Mouse (Mus musculus): ENCODE data around the gene Rpl13. TPM values are rescaled to one million over a fixed set of nuclear protein-coding genes. Genes with fewer than 3 reads are reported as not detected.

The Rpl13 gene
- total and polyA plus RNA-seq, 3 experiments, result 1,306 to 3,113 TPM; not detected in 1

GRCm38 (mm10) chr8:123065214-123066100 is 36.7 kb upstream of the Rpl13 start (continued):
- peak; percentile 86 for TF ChIP-seq ZMIZ1 (IDR thresholded peaks at IDR 0.05; ENCODE audit: low read depth, low read length)
- peak; percentile 96 for TF ChIP-seq NELFE (IDR thresholded peaks at IDR 0.05; ENCODE audit: low read depth, low read length)
- no peak for TF ChIP-seq GABPA (IDR thresholded peaks at IDR 0.05; ENCODE audit: low read depth, low read length)
- TF ChIP-seq MYC (IDR thresholded peaks at IDR 0.05; ENCODE audit: low read depth, low read length), result peak; percentile 54
- peak; percentile 42; the same call in 1 of the 2 replicates for TF ChIP-seq TCF12 (IDR thresholded peaks at IDR 0.05; ENCODE audit: low read depth, low read length)
- no peak for TF ChIP-seq JUND (IDR thresholded peaks at IDR 0.05; ENCODE audit: low read depth, low read length)
- peak; percentile 88 for TF ChIP-seq MXI1 (IDR thresholded peaks at IDR 0.05; ENCODE audit: low read depth, low read length)
- TF ChIP-seq UBTF (IDR thresholded peaks at IDR 0.05; ENCODE audit: borderline replicate concordance, insufficient read depth, low read depth, low read length), result no peak
- peak; percentile 2; the same call in 1 of the 2 replicates for TF ChIP-seq RAD21 (IDR thresholded peaks at IDR 0.05; ENCODE audit: low read depth, low read length)
- TF ChIP-seq USF1 (IDR thresholded peaks at IDR 0.05; ENCODE audit: low read depth, low read length), result no peak
- TF ChIP-seq POLR2A (IDR thresholded peaks at IDR 0.05; ENCODE audit: control insufficient read depth in 1 of 2, insufficient read depth in 1 of 2, low read depth in 1 of 2, low read length in 2 of 2, poor library complexity in 1 of 2), result peak; percentile 96 to 98; a peak in 3 of 4 replicates
- no peak for TF ChIP-seq TAL1 (IDR thresholded peaks at IDR 0.05; ENCODE audit: low read length)
- peak; percentile 68; the same call in 1 of the 2 replicates for TF ChIP-seq KAT2A (conservative IDR thresholded peaks at IDR 0.05; ENCODE audit: low read depth, low read length)
- TF ChIP-seq SIN3A (IDR thresholded peaks at IDR 0.05; ENCODE audit: low read length), result peak; percentile 78
- TF ChIP-seq ZC3H11A (IDR thresholded peaks at IDR 0.05; ENCODE audit: low read depth, low read length), result no peak
- TF ChIP-seq TBP (IDR thresholded peaks at IDR 0.05; ENCODE audit: low read depth, low read length), result peak; percentile 77

GRCm38 (mm10) chr8:123066101-123066683 is 36.0 kb upstream of the Rpl13 start:
- TF ChIP-seq MEF2A (IDR thresholded peaks at IDR 0.05; ENCODE audit: extremely low read depth, insufficient replicate concordance, low read depth, low read length, poor library complexity, severe bottlenecking) (no peak), SMC3 (IDR thresholded peaks at IDR 0.05; ENCODE audit: low read depth, low read length) (peak; percentile 39), KAT2A (conservative IDR thresholded peaks at IDR 0.05; ENCODE audit: low read depth, low read length) (no peak), SIN3A (IDR thresholded peaks at IDR 0.05; ENCODE audit: low read length) (no peak), CHD1 (IDR thresholded peaks at IDR 0.05; ENCODE audit: low read depth, low read length) (no peak), CHD2 (IDR thresholded peaks at IDR 0.05; ENCODE audit: low read length) (no peak), POLR2AphosphoS2 (IDR thresholded peaks at IDR 0.05; ENCODE audit: low read length) (no peak), TCF12 (IDR thresholded peaks at IDR 0.05; ENCODE audit: low read depth, low read length) (no peak), TAL1 (IDR thresholded peaks at IDR 0.05; ENCODE audit: low read length) (no peak), USF1 (IDR thresholded peaks at IDR 0.05; ENCODE audit: low read depth, low read length) (no peak), TBP (IDR thresholded peaks at IDR 0.05; ENCODE audit: low read depth, low read length) (no peak), EP300 (IDR thresholded peaks at IDR 0.05; ENCODE audit: low read depth in 1 of 2, low read length in 2 of 2) (no peak), RAD21 (IDR thresholded peaks at IDR 0.05; ENCODE audit: low read depth, low read length) (peak; percentile 22; the same call in 1 of the 2 replicates), MAFK (IDR thresholded peaks at IDR 0.05; ENCODE audit: borderline replicate concordance, low read depth, low read length) (no peak), ZNF384 (IDR thresholded peaks at IDR 0.05; ENCODE audit: low read depth, low read length) (no peak), GATA1 (IDR thresholded peaks at IDR 0.05; ENCODE audit: low read depth, low read length) (no peak), ZC3H11A (IDR thresholded peaks at IDR 0.05; ENCODE audit: low read depth, low read length) (no peak), CTCF (IDR thresholded peaks at IDR 0.05 in 2 of 3, conservative IDR thresholded peaks at IDR 0.05 in 1 of 3; ENCODE audit: control insufficient read depth in 1 of 3, insufficient read depth in 1 of 3, low read depth in 2 of 3, low read length in 3 of 3, poor library complexity in 1 of 3, severe bottlenecking in 1 of 3) (peak in 2 of 3 experiments; percentile 21 to 41; a peak in 3 of 6 replicates), NELFE (IDR thresholded peaks at IDR 0.05; ENCODE audit: low read depth, low read length) (no peak), NRF1 (IDR thresholded peaks at IDR 0.05; ENCODE audit: insufficient read depth, low read depth, low read length, poor library complexity, severe bottlenecking) (no peak), ETS1 (IDR thresholded peaks at IDR 0.05; ENCODE audit: low read depth, low read length) (no peak), POLR2A (IDR thresholded peaks at IDR 0.05; ENCODE audit: control insufficient read depth in 1 of 2, insufficient read depth in 1 of 2, low read depth in 1 of 2, low read length in 2 of 2, poor library complexity in 1 of 2) (peak in 1 of 2 experiments; percentile 6; a peak in 1 of 4 replicates), HCFC1 (IDR thresholded peaks at IDR 0.05; ENCODE audit: low read depth, low read length) (no peak)
- H3K27me3 ChIP-seq (ENCODE audit: control insufficient read depth in 1 of 2, insufficient read depth in 2 of 2, low read length in 2 of 2), result no peaks in the 10 kb centered on the region
- peaks cover 30% of the 10 kb centered on the region for H3K79me2 ChIP-seq (ENCODE audit: control insufficient read depth, insufficient read depth, low read length, poor library complexity)
- no peaks in the 10 kb centered on the region for H3K9me3 ChIP-seq (replicated peaks; ENCODE audit: insufficient read depth, low read length)
- H3K27ac ChIP-seq (ENCODE audit: control insufficient read depth, low read depth, low read length), result peak overlapping the region; percentile 88
- H3K4me1 ChIP-seq (ENCODE audit: control insufficient read depth in 1 of 2, insufficient read depth in 2 of 2, low read length in 2 of 2), result peaks cover 0 to 12% of the 10 kb centered on the region in 2 experiments; a peak in 3 of 4 replicates
- H3K9ac ChIP-seq (ENCODE audit: control insufficient read depth, low read depth, low read length, poor library complexity, severe bottlenecking), result peak overlapping the region; percentile 93
- peak overlapping the region; percentile 91 to 97 for H3K4me3 ChIP-seq (ENCODE audit: control insufficient read depth in 1 of 2, insufficient read depth in 1 of 2, low read depth in 2 of 2, low read length in 2 of 2)
- DNase-seq (ENCODE audit: low read depth, low spot score), result peak; percentile 60
- H3K36me3 ChIP-seq (ENCODE audit: control insufficient read depth in 1 of 2, insufficient read depth in 2 of 2, low read length in 2 of 2), result peaks cover 0 to 11% of the 10 kb centered on the region in 2 experiments; a peak in 2 of 4 replicates

Measured in MEL (cell line).